Mouse (Mus musculus): ENCODE measurements at regions not wholly inside any gene's neighbourhood (a gene's known extent, or its start where the extent isn't known, plus 50 kb on each side); places are given as distances from the start of the nearest gene placed in this dataset.
"Not testable (repeated sequence)": the region's sequence is repeated elsewhere in the genome, so short reads cannot be mapped to it uniquely, and the experiment has no call there.

- not testable (repeated sequence) for DNase-seq (ENCODE audit: low spot score in 2 of 2)
Observed at GRCm38 (mm10) chr4:8462414-8462813, 223.6 kb upstream of the Car8 start.

- DNase-seq (ENCODE audit: low spot score in 2 of 2) = no peak
Observed at GRCm38 (mm10) chr4:8454346-8454745, 215.5 kb upstream of the Car8 start.

DNA sequence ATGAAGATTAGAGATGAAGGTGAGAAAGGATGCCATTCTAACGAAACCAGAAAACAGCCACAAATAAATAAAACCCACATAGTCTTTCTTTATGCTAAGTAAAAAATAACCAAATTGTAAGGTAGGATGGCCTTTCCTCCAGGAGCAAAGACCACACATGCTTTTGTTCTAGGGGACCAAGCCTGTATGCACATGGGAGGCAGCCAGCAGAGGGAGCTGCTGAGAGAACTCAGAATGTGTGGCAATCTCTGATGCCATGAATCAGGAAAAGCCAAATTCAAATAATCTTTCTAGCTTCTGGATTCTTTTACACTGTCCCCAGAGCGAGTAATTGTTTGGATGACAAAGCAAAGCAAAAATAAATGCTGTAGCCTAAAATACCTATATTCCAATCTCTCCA lies 193.6 kb upstream of the Car8 start:
- DNase-seq (ENCODE audit: low spot score in 2 of 2) = peak; percentile 38 to 44

DNA sequence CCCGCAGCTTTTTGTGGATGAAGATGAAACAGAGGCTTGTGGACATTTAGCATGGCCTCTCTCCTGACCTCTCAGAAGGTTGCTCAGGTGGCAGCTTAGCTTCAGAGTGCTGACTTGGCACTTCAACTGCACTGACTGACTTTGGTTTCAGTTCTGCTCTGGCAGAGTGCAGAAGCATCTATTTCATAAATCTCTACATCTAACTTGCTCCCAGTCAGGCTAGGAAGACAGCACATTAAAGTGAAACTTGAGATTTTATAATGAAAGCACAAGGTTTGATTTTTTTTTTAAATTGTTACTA lies 192.1 kb upstream of the Car8 start:
- DNase-seq (ENCODE audit: low spot score in 2 of 2) = no peak

DNA sequence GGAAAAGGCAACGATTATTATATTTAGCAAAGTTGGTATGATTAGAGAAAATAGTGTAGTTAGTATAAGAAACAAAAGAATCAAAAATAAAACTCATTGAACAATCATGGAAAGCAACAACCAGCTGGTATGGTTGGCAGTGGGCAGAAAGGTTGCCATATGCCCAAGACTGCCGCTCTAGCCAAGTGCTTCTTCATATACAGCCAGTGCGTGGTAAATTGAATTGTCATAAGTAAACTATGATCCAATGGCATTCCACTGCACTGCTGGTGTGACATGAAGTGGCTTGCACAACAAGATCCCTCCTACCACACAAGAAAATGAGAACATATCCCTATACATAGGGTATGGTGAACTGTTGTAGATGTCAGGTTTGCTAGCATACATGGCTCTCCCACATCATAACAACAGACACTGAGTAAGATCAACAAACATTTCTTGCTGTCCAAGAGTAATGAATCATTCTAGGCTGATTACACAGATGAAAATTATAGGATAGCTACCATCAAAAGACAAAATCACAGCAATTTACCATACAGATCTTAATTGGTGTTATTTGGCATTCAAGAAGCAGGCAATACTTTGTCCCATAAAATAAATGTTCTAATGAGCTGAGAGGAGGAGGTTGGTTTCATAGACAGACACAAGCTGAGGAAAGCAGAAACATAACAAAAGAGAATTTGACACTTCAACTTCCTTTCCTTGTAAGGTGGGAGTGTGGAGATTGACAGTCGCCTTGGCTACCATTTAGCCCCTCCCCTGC lies 191.6 kb upstream of the Car8 start:
- no peak for DNase-seq (ENCODE audit: low spot score in 2 of 2)

DNA sequence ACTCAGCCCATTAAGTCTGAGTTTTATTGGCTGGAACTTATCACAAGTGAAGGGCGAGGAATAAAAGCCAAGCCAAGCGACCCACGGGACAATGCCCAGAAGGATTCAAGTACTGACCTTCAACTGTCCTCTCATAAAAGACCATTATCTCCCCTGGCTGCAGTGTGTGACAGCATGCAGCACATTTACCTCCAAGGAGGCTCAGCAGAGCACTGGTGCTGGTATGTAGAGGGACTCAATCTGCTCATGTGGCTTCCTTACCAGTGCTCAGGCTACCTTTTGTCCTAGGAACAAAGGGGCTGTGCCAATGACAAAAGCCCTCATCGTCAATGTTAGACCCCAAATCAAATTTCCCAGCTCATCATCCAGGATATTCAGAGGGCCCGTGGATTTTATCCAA lies 190.9 kb upstream of the Car8 start:
- no peak for DNase-seq (ENCODE audit: low spot score in 2 of 2)

DNA sequence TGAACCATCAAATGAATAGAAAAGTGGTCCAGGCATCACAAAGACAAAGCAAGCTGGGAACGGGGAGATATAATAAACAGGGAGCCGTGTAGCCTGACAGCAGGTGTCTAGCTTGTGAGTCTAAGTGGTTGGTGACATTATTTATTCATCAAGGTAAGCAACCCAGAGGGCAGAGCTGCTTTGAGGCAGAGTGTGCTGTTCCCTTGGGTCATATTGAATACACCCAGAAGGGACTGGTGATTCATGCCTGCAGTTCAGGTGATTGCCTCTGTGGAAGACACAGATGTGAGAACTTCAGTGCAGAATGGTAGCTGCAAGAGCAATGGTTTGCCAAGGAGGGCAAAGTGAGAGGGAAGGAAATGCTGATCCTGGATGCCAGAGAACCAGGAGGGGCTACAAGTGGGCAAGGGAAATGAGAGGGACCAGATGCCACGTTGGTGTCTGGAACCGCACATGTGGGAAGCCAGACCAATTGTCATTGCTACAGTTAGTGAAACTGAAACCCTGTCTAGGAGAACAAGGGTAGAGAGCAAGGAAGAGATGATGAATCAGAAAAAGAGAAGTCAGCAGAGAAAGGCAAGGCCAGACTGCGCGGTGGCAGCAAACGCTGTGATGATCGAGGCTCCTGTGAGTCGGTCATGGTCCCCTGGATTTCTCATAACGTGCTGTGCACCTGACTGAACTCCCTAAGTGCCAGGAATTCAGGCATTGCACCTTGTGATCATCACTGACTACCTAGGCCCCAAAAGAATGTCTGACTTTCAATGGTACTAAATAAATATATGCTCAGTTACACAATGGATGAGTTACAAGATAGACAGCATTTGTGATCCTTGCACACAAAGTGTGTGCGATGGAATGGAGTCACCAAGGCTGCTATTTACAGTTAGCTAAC lies 190.0 kb upstream of the Car8 start:
- DNase-seq (ENCODE audit: low spot score in 2 of 2) = no peak

DNA sequence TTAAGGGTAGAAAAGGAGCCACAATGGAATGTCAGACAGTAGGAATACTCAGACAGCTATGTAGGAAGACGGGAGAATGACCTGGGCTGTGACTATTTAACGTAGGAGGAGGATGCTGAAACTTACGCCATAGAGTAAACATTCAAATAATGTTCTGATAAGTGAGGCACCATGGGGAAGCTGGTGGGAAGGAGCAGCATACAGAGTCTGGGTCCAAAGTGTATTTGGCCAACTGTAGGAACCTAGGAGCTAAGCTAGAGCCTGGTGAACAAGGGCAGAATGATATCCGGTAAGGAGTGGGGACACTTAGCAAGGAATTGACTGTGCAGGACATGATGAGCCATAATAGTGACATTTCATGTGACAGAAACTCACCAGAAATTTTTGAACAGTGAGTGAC lies 189.0 kb upstream of the Car8 start:
- DNase-seq (ENCODE audit: low spot score in 2 of 2) = no peak

DNA sequence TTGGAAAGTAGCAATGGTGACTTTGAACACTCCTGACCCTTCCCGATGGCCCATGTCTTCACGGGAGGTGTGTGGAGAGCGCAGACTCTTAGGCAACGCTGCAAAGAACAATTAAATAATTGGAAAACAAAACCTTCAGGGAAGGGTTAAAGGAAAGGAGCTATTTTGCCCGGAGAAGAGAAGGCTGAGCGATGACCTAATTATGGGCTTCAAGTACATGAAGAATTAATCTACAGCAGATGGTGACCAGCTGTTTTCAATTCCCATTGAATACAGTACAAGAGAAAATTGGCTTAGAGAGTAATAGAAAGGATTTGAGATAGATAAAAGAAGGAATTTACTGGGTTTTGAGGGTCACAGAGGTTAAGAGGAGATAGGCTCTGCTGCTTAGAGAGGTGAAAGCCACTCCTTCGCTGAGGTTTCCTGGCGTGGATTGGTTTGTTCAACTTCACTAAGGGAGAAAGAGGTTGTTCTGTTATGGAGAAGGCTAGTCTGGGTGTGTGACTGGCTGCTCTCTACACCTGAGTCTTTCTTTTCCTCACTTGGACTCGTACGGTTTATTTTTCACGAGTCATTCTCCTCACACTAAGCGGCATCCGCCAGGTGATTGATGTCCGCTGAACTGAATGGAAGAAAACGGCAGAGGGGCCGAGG lies 184.7 kb upstream of the Car8 start:
- no peak for DNase-seq (ENCODE audit: low spot score in 2 of 2)

GRCm38 (mm10) chr4:8421285-8421684 lies 182.4 kb upstream of the Car8 start:
- no peak for DNase-seq (ENCODE audit: low spot score in 2 of 2)

GRCm38 (mm10) chr4:8418374-8419031 lies 179.7 kb upstream of the Car8 start:
- no peak for DNase-seq (ENCODE audit: low spot score in 2 of 2)

DNA sequence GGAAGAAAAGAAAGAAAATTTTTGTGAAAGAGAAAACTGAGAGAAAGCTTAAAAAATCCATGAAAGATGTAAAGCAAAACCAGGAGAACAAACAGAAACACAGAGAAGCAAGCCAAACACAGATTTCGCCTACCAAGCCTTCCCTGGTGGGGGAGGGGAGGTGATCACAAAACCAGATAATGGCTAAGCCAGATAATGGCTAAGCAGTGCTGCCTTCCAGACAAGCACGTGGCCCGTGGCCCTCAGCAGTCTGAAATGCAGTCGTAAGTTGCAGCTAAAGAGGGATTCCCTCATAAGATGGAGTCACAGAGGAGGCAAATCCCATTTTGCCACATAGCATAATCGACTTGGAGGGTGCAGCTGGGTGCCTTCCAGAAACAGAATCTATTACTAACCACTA lies 179.0 kb upstream of the Car8 start:
- DNase-seq (ENCODE audit: low spot score in 2 of 2) = no peak

DNA sequence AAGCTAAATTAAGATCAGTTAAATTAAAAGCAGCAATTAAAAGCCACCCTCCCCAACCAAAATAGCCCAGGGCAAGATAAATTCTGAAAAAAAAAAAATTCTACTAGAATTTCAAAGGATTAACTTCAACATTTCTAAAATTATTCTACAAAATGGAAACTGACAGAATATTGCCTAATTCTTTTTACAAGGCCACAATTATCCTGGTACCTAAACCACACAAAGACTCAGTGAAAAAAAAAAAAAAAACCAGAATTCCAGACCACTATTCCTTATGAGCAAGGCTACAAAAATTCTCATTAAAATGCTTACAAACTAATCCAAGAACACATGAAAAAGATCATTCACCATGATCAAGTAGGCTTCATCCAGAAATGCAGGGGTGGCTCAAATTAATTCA lies 174.5 kb upstream of the Car8 start:
- no peak for DNase-seq (ENCODE audit: low spot score in 2 of 2)

GRCm38 (mm10) chr4:8400069-8400468 lies 161.2 kb upstream of the Car8 start:
- no peak for DNase-seq (ENCODE audit: low spot score in 2 of 2)

GRCm38 (mm10) chr4:8399430-8399829 lies 160.6 kb upstream of the Car8 start:
- DNase-seq (ENCODE audit: low spot score in 2 of 2) = no peak

GRCm38 (mm10) chr4:8398969-8399368 lies 160.1 kb upstream of the Car8 start:
- DNase-seq (ENCODE audit: low spot score in 2 of 2) = no peak

GRCm38 (mm10) chr4:8383162-8383561 lies 144.3 kb upstream of the Car8 start:
- DNase-seq (ENCODE audit: low spot score in 2 of 2) = no peak

GRCm38 (mm10) chr4:8382125-8382417 lies 143.2 kb upstream of the Car8 start:
- DNase-seq (ENCODE audit: low spot score in 2 of 2) = no peak

DNA sequence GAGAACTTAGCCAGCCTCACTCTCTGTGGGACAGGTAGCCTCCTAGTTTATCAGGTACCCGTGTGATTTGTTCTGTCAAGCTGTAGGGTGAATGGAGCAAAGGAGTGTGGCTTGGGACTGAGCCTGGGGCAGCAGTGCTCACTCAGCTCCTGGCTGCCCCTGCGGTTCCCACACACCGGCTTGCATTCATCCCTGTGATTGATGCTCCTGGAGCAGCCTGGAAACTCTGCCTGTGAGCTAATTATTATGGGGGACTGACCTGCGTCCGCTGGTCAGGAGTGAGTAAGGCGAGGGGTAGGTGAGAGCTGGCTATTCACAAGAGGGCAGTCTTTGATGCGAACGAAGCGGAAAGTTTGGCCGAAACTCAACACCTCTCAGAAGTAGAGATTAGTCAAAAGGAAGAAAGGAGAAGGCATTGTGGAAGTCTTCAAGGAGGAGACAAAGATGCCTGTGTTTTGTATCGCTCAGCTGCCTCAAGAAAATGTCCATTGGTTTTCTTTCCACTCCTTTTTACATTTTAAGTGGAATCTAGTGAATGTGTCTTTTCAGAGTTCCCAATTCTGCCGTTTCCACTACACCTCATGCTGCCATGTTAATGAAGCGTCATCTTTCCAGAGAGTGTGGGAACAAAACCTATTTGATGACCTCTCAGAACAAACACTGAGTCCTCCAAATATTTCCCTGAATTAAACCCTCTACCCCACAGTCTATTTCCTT lies 142.7 kb upstream of the Car8 start:
- no peak for DNase-seq (ENCODE audit: low spot score in 2 of 2)

DNA sequence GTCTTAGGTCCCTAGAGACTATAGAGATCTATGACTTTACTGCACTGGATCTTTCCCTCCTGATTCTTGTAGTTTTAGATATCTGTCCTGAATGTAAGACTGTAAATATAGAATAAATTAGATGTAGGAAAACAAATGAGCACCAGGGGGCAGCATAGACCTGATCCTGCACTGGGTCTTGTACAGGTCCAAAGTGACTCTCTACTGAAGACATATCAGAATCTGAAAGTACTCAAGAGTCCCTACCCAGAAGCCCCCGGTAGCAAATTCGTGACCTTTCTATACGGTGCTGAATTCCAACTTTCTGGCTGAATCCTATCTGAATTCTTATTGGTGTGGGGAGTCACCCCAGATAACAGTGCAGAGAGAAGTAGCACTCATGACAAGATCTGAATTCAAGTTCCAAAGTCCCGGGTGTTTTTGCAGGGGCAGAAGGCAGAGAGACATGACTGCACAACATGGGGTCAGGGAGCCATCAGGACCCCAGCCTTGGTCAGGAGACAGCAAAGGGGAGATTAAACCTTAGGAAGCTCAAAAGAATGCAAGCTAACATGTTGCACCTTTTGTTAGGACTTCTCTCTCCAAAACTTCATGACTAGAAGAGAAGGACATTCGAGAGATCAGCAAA lies 142.0 kb upstream of the Car8 start:
- peak; percentile 36 to 56 for DNase-seq (ENCODE audit: low spot score in 2 of 2)
